In the genomic region with DNA sequence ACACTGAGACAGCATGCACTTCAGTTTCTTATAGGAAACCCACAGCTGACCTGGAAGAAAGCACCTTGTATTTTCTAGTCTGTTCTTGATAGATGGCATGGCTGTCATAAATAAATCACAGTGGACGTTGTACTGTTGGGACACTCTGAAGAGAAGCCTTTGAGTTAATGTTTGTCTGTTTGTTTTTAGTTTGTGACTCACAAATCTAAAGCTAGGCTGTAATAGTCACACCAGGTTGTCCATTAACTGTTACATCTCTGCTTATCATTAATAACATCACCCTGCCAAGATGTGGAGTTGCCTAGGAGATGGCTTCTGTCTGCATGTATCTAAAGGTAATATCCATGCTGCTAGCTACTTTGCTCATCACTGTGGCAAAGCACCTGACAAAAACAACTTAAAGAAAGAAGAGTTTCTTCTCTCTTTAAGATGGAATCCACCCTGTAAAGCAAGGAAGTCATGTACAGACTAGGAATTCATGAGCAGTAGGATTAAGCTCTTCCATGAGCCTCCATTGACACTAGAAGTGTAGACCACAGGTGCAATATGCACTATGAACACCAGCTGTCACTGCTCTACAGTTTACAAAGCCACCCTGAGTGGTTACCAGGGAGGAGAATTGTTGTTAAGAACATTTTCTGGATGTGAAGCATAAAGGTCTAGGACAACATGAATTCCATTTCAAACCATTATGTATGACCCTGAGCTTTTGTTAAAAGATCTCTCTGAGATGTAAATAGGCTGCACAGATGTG, we compare ENCODE assay signal across 9 mouse cellular contexts. TPM values are rescaled to one million over a fixed set of nuclear protein-coding genes. Genes with fewer than 3 reads are reported as not detected.
DNase-seq lines count a peak whose midpoint lies in the region; ATAC-seq and TF ChIP-seq lines count a peak whose summit lies in the region.
"Had no signal": no experiment of that assay in that cellular context is flagged by ENCODE, and none has a peak within 500 bp of the region (broad histone marks: within the 10 kb centered on the region; RNA-seq: fewer than 3 reads in every experiment).

No protein-coding gene starts in this region.

- no peak for DNase-seq in cerebellum, adult 9-10 months
- DNase-seq in kidney, adult 8-10 months, result peak; percentile 46 to 78
- DNase-seq in kidney, postnatal 10 days, result no peak
- DNase-seq in urinary bladder, adult 18-20 months (ENCODE audit: low spot score in 2 of 2), result no peak
- DNase-seq in urinary bladder, postnatal 25 days (ENCODE audit: low spot score), result no peak
- DNase-seq: liver, embryonic 13.5 days had no signal

- H3K27ac ChIP-seq in kidney, embryonic 16.5 days (ENCODE audit: low read length), result no peak overlapping the region
- H3K27ac ChIP-seq: liver, embryonic 13.5 days had no signal

- H3ac ChIP-seq in C2C12 (ENCODE audit: control insufficient read depth, insufficient read length, low read depth), result no peak overlapping the region

- H3K27me3 ChIP-seq in C2C12 (ENCODE audit: control insufficient read depth, insufficient read depth, insufficient read length), result no peaks in the 10 kb centered on the region
- H3K27me3 ChIP-seq in kidney, embryonic 16.5 days (ENCODE audit: insufficient read depth, low read length), result no peaks in the 10 kb centered on the region
- H3K27me3 ChIP-seq: liver, embryonic 13.5 days had no signal

- H3K4me1 ChIP-seq in kidney, embryonic 16.5 days (ENCODE audit: insufficient read depth, low read length), result no peaks in the 10 kb centered on the region
- H3K4me1 ChIP-seq: liver, embryonic 13.5 days had no signal

- no peaks in the 10 kb centered on the region for H3K79me3 ChIP-seq in C2C12 (ENCODE audit: low read depth)

- H3K79me2 ChIP-seq in C2C12 (ENCODE audit: control insufficient read depth, insufficient read depth), result no peaks in the 10 kb centered on the region

- peak; percentile 13 for TF ChIP-seq CTCF in C2C12 (IDR thresholded peaks at IDR 0.05; ENCODE audit: control insufficient read depth, insufficient read depth, insufficient read length)

- 35% methylated on average over 1 of the region's 1 CpGs for WGBS in kidney, embryonic 16.5 days

- H3K36me3 ChIP-seq in C2C12 (ENCODE audit: control insufficient read depth, insufficient read depth), result no peaks in the 10 kb centered on the region
- H3K36me3 ChIP-seq in kidney, embryonic 16.5 days (ENCODE audit: insufficient read depth, low read length), result no peaks in the 10 kb centered on the region
- H3K36me3 ChIP-seq: liver, embryonic 13.5 days had no signal

- ATAC-seq in cerebellum, adult (ENCODE audit: insufficient number of reproducible peaks, low FRiP score, low TSS enrichment), result 0 out of 2 replicates have a peak, but pooled peaks have one; percentile 31
- ATAC-seq in kidney, embryonic 16.5 days (ENCODE audit: low FRiP score, low TSS enrichment), result peak; percentile 58

- H3K9ac ChIP-seq in kidney, embryonic 16.5 days (replicated peaks; ENCODE audit: low read length), result no peak overlapping the region
- H3K9ac ChIP-seq: liver, embryonic 13.5 days had no signal

- no peaks in the 10 kb centered on the region for H3K9me3 ChIP-seq in kidney, embryonic 16.5 days (ENCODE audit: low read length)
- H3K9me3 ChIP-seq: liver, embryonic 13.5 days had no signal

- H3K4me2 ChIP-seq in kidney, embryonic 16.5 days (replicated peaks; ENCODE audit: low read depth, low read length), result no peak overlapping the region
- H3K4me2 ChIP-seq: liver, embryonic 13.5 days had no signal

- no peak overlapping the region for H3K4me3 ChIP-seq in C2C12 (ENCODE audit: insufficient read depth, poor library complexity, severe bottlenecking)
- no peak overlapping the region for H3K4me3 ChIP-seq in kidney, embryonic 16.5 days (ENCODE audit: low read length)
- H3K4me3 ChIP-seq: liver, embryonic 13.5 days had no signal

TF ChIP-seq in C2C12, 6 proteins besides CTCF, POLR2A, EP300 and RAD21:
- no peak for TF ChIP-seq FOSL1 (IDR thresholded peaks at IDR 0.05; ENCODE audit: insufficient read depth, low read length, poor library complexity, severe bottlenecking)
- TF ChIP-seq MAX (IDR thresholded peaks at IDR 0.05), result no peak
- no peak for TF ChIP-seq USF1 (IDR thresholded peaks at IDR 0.05; ENCODE audit: low read depth)
- no peak for TF ChIP-seq MYOD1 (IDR thresholded peaks at IDR 0.05; ENCODE audit: control insufficient read depth, insufficient read length, low read depth)
- TF ChIP-seq CEBPB (IDR thresholded peaks at IDR 0.05; ENCODE audit: low read depth), result no peak
- no peak for TF ChIP-seq MYOG (IDR thresholded peaks at IDR 0.05; ENCODE audit: control insufficient read depth, extremely low read depth, insufficient read length)

RNA-seq across cellular contexts. Expression of a gene that starts 8.4 kb away (rescaled TPM):
- polyA plus RNA-seq in C2C12 (2012; fragmentation: generic; extraction: Trizol), result 98.7 TPM
- 166 and 172 TPM in 2 replicates for polyA plus RNA-seq in kidney, embryonic 16.5 days (2015; fragmentation: Nextera tagmentation; extraction: Ambion mirVana)

Comparison
In these comparisons a context has a peak if more than half of its experiments do, and no peak if none do; other contexts are left out.
1. DNase-seq: peak in kidney, adult 8-10 months (2 of 2); none in cerebellum, adult 9-10 months (single experiment), kidney, postnatal 10 days (single experiment), urinary bladder, adult 18-20 months (0 of 2) and urinary bladder, postnatal 25 days (single experiment).